Comparison of ENCODE assay signal across 20 mouse cellular contexts in the genomic region with DNA sequence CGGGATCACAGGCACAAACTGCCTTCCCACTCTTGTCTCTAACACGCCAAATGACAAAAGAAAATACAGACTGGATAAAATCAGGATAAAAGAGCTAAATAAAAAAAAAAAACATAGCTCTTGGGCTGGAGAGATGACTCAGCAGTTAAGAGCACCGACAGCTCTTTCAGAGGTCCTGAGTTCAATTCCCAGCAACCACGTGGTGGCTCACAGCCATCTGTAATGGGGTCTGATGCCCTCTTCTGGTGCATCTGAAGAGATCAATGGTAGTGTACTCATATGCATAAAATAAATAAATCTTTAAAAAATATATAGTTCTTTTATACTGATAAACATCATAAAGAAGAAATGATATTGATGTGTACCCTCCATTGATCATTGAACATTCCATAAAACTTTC. TPM values are rescaled to one million over a fixed set of nuclear protein-coding genes. Genes with fewer than 3 reads are reported as not detected.
DNase-seq lines count a peak whose midpoint lies in the region; ATAC-seq and TF ChIP-seq lines count a peak whose summit lies in the region.
"Had no signal": no experiment of that assay in that cellular context is flagged by ENCODE, and none has a peak within 500 bp of the region (broad histone marks: within the 10 kb centered on the region; RNA-seq: fewer than 3 reads in every experiment).

No protein-coding gene starts in this region.

- no peak for TF ChIP-seq EP300 in liver, postnatal 0 days (IDR thresholded peaks at IDR 0.05; ENCODE audit: low read depth)

- peaks cover 4% of the 10 kb centered on the region; the same call in 1 of the 2 replicates for H3K36me3 ChIP-seq in kidney, embryonic 15.5 days
- 0 out of 2 replicates have a peak, but pooled peaks cover 4% of the 10 kb centered on the region for H3K36me3 ChIP-seq in liver, postnatal 0 days (replicated peaks; ENCODE audit: insufficient read depth, low read length)
- no peaks in the 10 kb centered on the region for H3K36me3 ChIP-seq in intestine, embryonic 16.5 days (ENCODE audit: control insufficient read depth, insufficient read depth, low read length)
- H3K36me3 ChIP-seq: embryonic facial prominence, embryonic 15.5 days; heart, embryonic 13.5 days; hindbrain, embryonic 12.5 days had no signal

- no peaks in the 10 kb centered on the region for H3K9me3 ChIP-seq in kidney, embryonic 15.5 days (replicated peaks)
- no peaks in the 10 kb centered on the region for H3K9me3 ChIP-seq in liver, postnatal 0 days (ENCODE audit: low read length)
- no peaks in the 10 kb centered on the region for H3K9me3 ChIP-seq in intestine, embryonic 16.5 days (ENCODE audit: control insufficient read depth, low read length)
- H3K9me3 ChIP-seq: embryonic facial prominence, embryonic 15.5 days; forebrain, embryonic 10.5 days; heart, embryonic 13.5 days; hindbrain, embryonic 12.5 days had no signal

- ATAC-seq in kidney, embryonic 15.5 days (replicated peaks; ENCODE audit: low FRiP score) = no peak
- 0 out of 2 replicates have a peak, but pooled peaks have one; percentile 1 for ATAC-seq in liver, postnatal 0 days
- ATAC-seq in intestine, embryonic 16.5 days = no peak
- ATAC-seq: forebrain, embryonic 14.5 days had no signal

- H3K4me1 ChIP-seq in kidney, embryonic 15.5 days = peaks cover 20% of the 10 kb centered on the region
- H3K4me1 ChIP-seq in liver, postnatal 0 days (ENCODE audit: insufficient read depth) = peaks cover 15% of the 10 kb centered on the region
- peaks cover 21% of the 10 kb centered on the region for H3K4me1 ChIP-seq in intestine, embryonic 16.5 days (ENCODE audit: control insufficient read depth, insufficient read depth, low read length)

- peak overlapping the region; percentile 78 for H3K27ac ChIP-seq in kidney, embryonic 15.5 days
- H3K27ac ChIP-seq in liver, postnatal 0 days (ENCODE audit: low read depth) = peak overlapping the region; percentile 82
- peak overlapping the region; percentile 81 for H3K27ac ChIP-seq in intestine, embryonic 16.5 days (ENCODE audit: low read length)
- H3K27ac ChIP-seq: embryonic facial prominence, embryonic 15.5 days; forebrain, embryonic 10.5 days; heart, embryonic 13.5 days; hindbrain, embryonic 12.5 days had no signal

- no peak overlapping the region for H3K9ac ChIP-seq in kidney, embryonic 15.5 days
- H3K9ac ChIP-seq in liver, postnatal 0 days (replicated peaks) = no peak overlapping the region
- no peak overlapping the region for H3K9ac ChIP-seq in intestine, embryonic 16.5 days (ENCODE audit: low read depth, low read length)
- H3K9ac ChIP-seq: embryonic facial prominence, embryonic 15.5 days; heart, embryonic 13.5 days; hindbrain, embryonic 12.5 days had no signal

- no peak for DNase-seq in kidney, postnatal 14 days
- no peak for DNase-seq in liver, postnatal 0 days
- no peak for DNase-seq in liver
- no peak for DNase-seq in left cerebral cortex, adult 8-10 months (ENCODE audit: low spot score in 2 of 2)
- DNase-seq: adrenal gland, adult 8-10 months; adrenal gland, postnatal 36 days; cerebellum, adult 2 months; cerebellum, postnatal 10 days; embryo, embryonic 11 days; gastrocnemius, postnatal 36 days; heart, postnatal 36 days had no signal

- H3K4me3 ChIP-seq in kidney, embryonic 15.5 days (replicated peaks) = no peak overlapping the region
- no peak overlapping the region for H3K4me3 ChIP-seq in liver, postnatal 0 days (ENCODE audit: low read depth, low read length)
- H3K4me3 ChIP-seq in intestine, embryonic 16.5 days (ENCODE audit: low read length) = no peak overlapping the region
- H3K4me3 ChIP-seq: embryonic facial prominence, embryonic 15.5 days; erythroblast, embryonic 14.5 days; forebrain, embryonic 10.5 days; heart, embryonic 13.5 days; hindbrain, embryonic 12.5 days had no signal

- no peak overlapping the region for H3K4me2 ChIP-seq in kidney, embryonic 15.5 days
- no peak overlapping the region for H3K4me2 ChIP-seq in liver, postnatal 0 days (ENCODE audit: low read depth, low read length)
- H3K4me2 ChIP-seq in intestine, embryonic 16.5 days (ENCODE audit: low read depth, low read length) = no peak overlapping the region
- H3K4me2 ChIP-seq: embryonic facial prominence, embryonic 15.5 days; heart, embryonic 13.5 days; hindbrain, embryonic 12.5 days had no signal

- WGBS in kidney, embryonic 15.5 days = 78% methylated on average over 4 of the region's 4 CpGs
- WGBS in liver, postnatal 0 days (ENCODE audit: insufficient replicate concordance) = 63% methylated on average over 4 of the region's 4 CpGs
- WGBS in intestine, embryonic 16.5 days = 77% methylated on average over 4 of the region's 4 CpGs

- TF ChIP-seq CTCF in liver, postnatal 0 days (IDR thresholded peaks at IDR 0.05; ENCODE audit: low read depth) = 0 out of 2 replicates have a peak, but pooled peaks have one; percentile 10

- H3K27me3 ChIP-seq in kidney, embryonic 15.5 days = no peaks in the 10 kb centered on the region
- H3K27me3 ChIP-seq in liver, postnatal 0 days (ENCODE audit: insufficient read depth, low read length) = no peaks in the 10 kb centered on the region
- no peaks in the 10 kb centered on the region for H3K27me3 ChIP-seq in intestine, embryonic 16.5 days (replicated peaks; ENCODE audit: control insufficient read depth, insufficient read depth, low read length)
- H3K27me3 ChIP-seq: CH12.LX; embryonic facial prominence, embryonic 15.5 days; heart, embryonic 13.5 days; hindbrain, embryonic 12.5 days had no signal

RNA-seq across cellular contexts. Expression of gene Pcgf6, which starts 2.2 kb away (rescaled TPM):
- polyA plus RNA-seq in kidney, embryonic 15.5 days (2015; fragmentation: Nextera tagmentation; extraction: Ambion mirVana) = 25.6 and 26.2 TPM in 2 replicates
- 7.7 and 8.0 TPM in 2 replicates for polyA plus RNA-seq in liver, postnatal 0 days (2015; fragmentation: Nextera tagmentation; extraction: Ambion mirVana)
- polyA plus RNA-seq in intestine, embryonic 16.5 days (2015; fragmentation: Nextera tagmentation; extraction: Ambion mirVana) = 16.1 and 16.7 TPM in 2 replicates
- total RNA-seq in left cerebral cortex, adult 8-10 months (2022) = 10 to 100 TPM; 14.4 to 15.8 (median 15.1) TPM

RNA-seq across cellular contexts. Expression of gene Taf5, which starts 14.6 kb away (rescaled TPM):
- polyA plus RNA-seq in kidney, embryonic 15.5 days (2015; fragmentation: Nextera tagmentation; extraction: Ambion mirVana) = 5.4 and 5.9 TPM in 2 replicates
- polyA plus RNA-seq in liver, postnatal 0 days (2015; fragmentation: Nextera tagmentation; extraction: Ambion mirVana) = 2.1 and 2.3 TPM in 2 replicates
- 3.6 and 3.8 TPM in 2 replicates for polyA plus RNA-seq in intestine, embryonic 16.5 days (2015; fragmentation: Nextera tagmentation; extraction: Ambion mirVana)
- total RNA-seq in left cerebral cortex, adult 8-10 months (2022) = 1 to 10 TPM; 4.8 to 6.0 (median 5.3) TPM

RNA-seq across cellular contexts. Expression of gene Usmg5, which starts 37.5 kb away (rescaled TPM):
- polyA plus RNA-seq in kidney, embryonic 15.5 days (2015; fragmentation: Nextera tagmentation; extraction: Ambion mirVana) = 1,312 and 1,558 TPM in 2 replicates
- 1,395 and 1,426 TPM in 2 replicates for polyA plus RNA-seq in liver, postnatal 0 days (2015; fragmentation: Nextera tagmentation; extraction: Ambion mirVana)
- 1,592 and 1,616 TPM in 2 replicates for polyA plus RNA-seq in intestine, embryonic 16.5 days (2015; fragmentation: Nextera tagmentation; extraction: Ambion mirVana)
- 100 to 1,000 TPM; 772 to 821 (median 786) TPM for total RNA-seq in left cerebral cortex, adult 8-10 months (2022)

RNA-seq across cellular contexts. Expression of gene Pdcd11, which starts 37.6 kb away (rescaled TPM):
- 10.0 and 10.5 TPM in 2 replicates for polyA plus RNA-seq in kidney, embryonic 15.5 days (2015; fragmentation: Nextera tagmentation; extraction: Ambion mirVana)
- 3.0 and 3.3 TPM in 2 replicates for polyA plus RNA-seq in liver, postnatal 0 days (2015; fragmentation: Nextera tagmentation; extraction: Ambion mirVana)
- 7.1 and 7.4 TPM in 2 replicates for polyA plus RNA-seq in intestine, embryonic 16.5 days (2015; fragmentation: Nextera tagmentation; extraction: Ambion mirVana)
- total RNA-seq in left cerebral cortex, adult 8-10 months (2022) = 10 to 100 TPM; 14.8 to 15.9 (median 15.3) TPM

RNA-seq across cellular contexts. Expression of gene Nt5c2, which starts 38.0 kb away (rescaled TPM):
- polyA plus RNA-seq in kidney, embryonic 15.5 days (2015; fragmentation: Nextera tagmentation; extraction: Ambion mirVana) = 79.6 and 81.5 TPM in 2 replicates
- polyA plus RNA-seq in liver, postnatal 0 days (2015; fragmentation: Nextera tagmentation; extraction: Ambion mirVana) = 30.2 and 36.1 TPM in 2 replicates
- 37.6 and 45.3 TPM in 2 replicates for polyA plus RNA-seq in intestine, embryonic 16.5 days (2015; fragmentation: Nextera tagmentation; extraction: Ambion mirVana)
- 10 to 100 TPM; 70.8 to 83.9 (median 82.1) TPM for total RNA-seq in left cerebral cortex, adult 8-10 months (2022)
